Mouse (Mus musculus) MEL (cell line): ENCODE measurements around the gene Nfe2. TPM values are rescaled to one million over a fixed set of nuclear protein-coding genes. Genes with fewer than 3 reads are reported as not detected.

Source experiments
- DNase-seq: peaks from one replicate; pipeline ENCODE4 v3.0.0; 2011; ENCODE audit warnings: low read depth, low spot score
- H3K27ac ChIP-seq: 2 replicates; pipeline ENCODE4 v1.5.1; 2012; ENCODE audit warnings: low read depth, mild to moderate bottlenecking, control low read depth, low read length, moderate library complexity; ENCODE audit not compliant: control insufficient read depth
- H3K27me3 ChIP-seq, 2 experiments: fragments of 150-350 bp in 1 of 2; sonication (generic) in 1 of 2; 2 replicates each; pipeline ENCODE4 v1.6.1; 2012; ENCODE audit warnings: low read length in 2 of 2, mild to moderate bottlenecking in 2 of 2, improper control_type of control experiment in 1 of 2, moderate library complexity in 1 of 2; ENCODE audit not compliant: insufficient read depth in 2 of 2, control insufficient read depth in 1 of 2
- H3K36me3 ChIP-seq, 2 experiments: 2 replicates each; pipeline ENCODE4 v1.6.1; 2012 to 2014; ENCODE audit warnings: low read length in 2 of 2, improper control_type of control experiment in 1 of 2, inconsistent platforms in 1 of 2, mild to moderate bottlenecking in 1 of 2; ENCODE audit not compliant: insufficient read depth in 2 of 2, control insufficient read depth in 1 of 2
- H3K4me1 ChIP-seq, 2 experiments: fragments of 150-350 bp in 1 of 2; sonication (generic) in 1 of 2; 2 replicates each; pipeline ENCODE4 v1.6.1; 2012; ENCODE audit warnings: low read length in 2 of 2, improper control_type of control experiment in 1 of 2, mild to moderate bottlenecking in 1 of 2; ENCODE audit not compliant: insufficient read depth in 2 of 2, control insufficient read depth in 1 of 2
- H3K4me3 ChIP-seq, 2 experiments: fragments of 150-350 bp in 1 of 2; sonication (generic) in 1 of 2; 2 replicates each; pipeline ENCODE4 v1.5.1; 2012; ENCODE audit warnings: low read depth in 2 of 2, low read length in 2 of 2, mild to moderate bottlenecking in 2 of 2, moderate library complexity in 2 of 2, control low read depth in 1 of 2, improper control_type of control experiment in 1 of 2; ENCODE audit not compliant: control insufficient read depth in 1 of 2, insufficient read depth in 1 of 2
- H3K79me2 ChIP-seq: 2 replicates; pipeline ENCODE4 v1.6.1; 2012; ENCODE audit warnings: mild to moderate bottlenecking, low read length, moderate library complexity; ENCODE audit not compliant: control insufficient read depth, poor library complexity, insufficient read depth
- H3K9ac ChIP-seq: 2 replicates; pipeline ENCODE4 v1.6.1; 2012; ENCODE audit warnings: low read depth, mild to moderate bottlenecking, control low read depth, low read length, moderate library complexity; ENCODE audit not compliant: control insufficient read depth, poor library complexity, severe bottlenecking
- H3K9me3 ChIP-seq: fragments of 150-350 bp; sonication (generic); replicated peaks from 2 replicates; pipeline ENCODE4 v1.6.1; 2012; ENCODE audit warnings: mild to moderate bottlenecking, low read length, improper control_type of control experiment, moderate library complexity; ENCODE audit not compliant: insufficient read depth
- BHLHE40 ChIP-seq: IDR thresholded peaks from 2 replicates; pipeline ENCODE4 v1.6.1; 2012; ENCODE audit warnings: low read depth, mild to moderate bottlenecking, inconsistent platforms, low read length, improper control_type of control experiment, borderline replicate concordance
- CHD1 ChIP-seq: IDR thresholded peaks from 2 replicates; pipeline ENCODE4 v1.6.1; 2012; ENCODE audit warnings: low read depth, mild to moderate bottlenecking, inconsistent platforms, low read length, improper control_type of control experiment
- CHD2 ChIP-seq: IDR thresholded peaks from 2 replicates; pipeline ENCODE4 v1.6.1; 2011; ENCODE audit warnings: low read length, improper control_type of control experiment
- CTCF ChIP-seq, 3 experiments: IDR thresholded peaks in 2 of 3; conservative IDR thresholded peaks in 1 of 3; 2 replicates each; pipeline ENCODE4 v1.5.1; 2011 to 2012; ENCODE audit warnings: low read length in 3 of 3, low read depth in 2 of 3, mild to moderate bottlenecking in 2 of 3, improper control_type of control experiment in 1 of 3, inconsistent platforms in 1 of 3, mixed read lengths in 1 of 3, moderate library complexity in 1 of 3; ENCODE audit not compliant: control insufficient read depth in 1 of 3, insufficient read depth in 1 of 3, poor library complexity in 1 of 3, severe bottlenecking in 1 of 3
- E2F4 ChIP-seq: IDR thresholded peaks from 2 replicates; pipeline ENCODE4 v1.6.1; 2011; ENCODE audit warnings: low read depth, low read length, improper control_type of control experiment, borderline replicate concordance
- ELF1 ChIP-seq: IDR thresholded peaks from 2 replicates; pipeline ENCODE4 v1.6.1; 2014; ENCODE audit warnings: low read depth, mild to moderate bottlenecking, inconsistent platforms, low read length, improper control_type of control experiment, moderate library complexity
- EP300 ChIP-seq, 2 experiments: IDR thresholded peaks; 2 replicates each; pipeline ENCODE4 v1.6.1; 2011; ENCODE audit warnings: improper control_type of control experiment in 2 of 2, low read length in 2 of 2, low read depth in 1 of 2, mild to moderate bottlenecking in 1 of 2
- ETS1 ChIP-seq: IDR thresholded peaks from 2 replicates; pipeline ENCODE4 v1.6.1; 2012; ENCODE audit warnings: low read depth, mild to moderate bottlenecking, inconsistent platforms, low read length, improper control_type of control experiment, moderate library complexity
- GABPA ChIP-seq: IDR thresholded peaks from 2 replicates; pipeline ENCODE4 v1.6.1; 2012; ENCODE audit warnings: low read depth, mild to moderate bottlenecking, inconsistent platforms, low read length, improper control_type of control experiment, moderate library complexity
- GATA1 ChIP-seq: IDR thresholded peaks from 2 replicates; pipeline ENCODE4 v1.6.1; 2011; ENCODE audit warnings: low read depth, low read length, improper control_type of control experiment
- HCFC1 ChIP-seq: IDR thresholded peaks from 2 replicates; pipeline ENCODE4 v1.6.1; 2012; ENCODE audit warnings: low read depth, mild to moderate bottlenecking, inconsistent platforms, low read length, improper control_type of control experiment, moderate library complexity
- JUND ChIP-seq: IDR thresholded peaks from 2 replicates; pipeline ENCODE4 v1.6.1; 2011; ENCODE audit warnings: low read depth, mild to moderate bottlenecking, improper control_type of control experiment, low read length
- KAT2A ChIP-seq: conservative IDR thresholded peaks from 2 replicates; pipeline ENCODE4 v1.6.1; 2012; ENCODE audit warnings: low read depth, low read length, improper control_type of control experiment, inconsistent platforms
- MAFK ChIP-seq: IDR thresholded peaks from 2 replicates; pipeline ENCODE4 v1.6.1; 2011; ENCODE audit warnings: low read depth, mild to moderate bottlenecking, low read length, improper control_type of control experiment, borderline replicate concordance
- MAX ChIP-seq: IDR thresholded peaks from 2 replicates; pipeline ENCODE4 v1.6.1; 2011; ENCODE audit warnings: low read length, improper control_type of control experiment
- MAZ ChIP-seq: IDR thresholded peaks from 2 replicates; pipeline ENCODE4 v1.6.1; 2012; ENCODE audit warnings: low read depth, mild to moderate bottlenecking, inconsistent platforms, low read length, improper control_type of control experiment
- MEF2A ChIP-seq: IDR thresholded peaks from 2 replicates; pipeline ENCODE4 v1.6.1; 2014; ENCODE audit warnings: low read depth, mild to moderate bottlenecking, inconsistent platforms, low read length, improper control_type of control experiment; ENCODE audit not compliant: poor library complexity, insufficient replicate concordance, severe bottlenecking; ENCODE audit errors: extremely low read depth
- MXI1 ChIP-seq: IDR thresholded peaks from 2 replicates; pipeline ENCODE4 v1.6.1; 2011; ENCODE audit warnings: mild to moderate bottlenecking, low read depth, low read length, improper control_type of control experiment
- MYB ChIP-seq: IDR thresholded peaks from 2 replicates; pipeline ENCODE4 v1.6.1; 2011; ENCODE audit warnings: mild to moderate bottlenecking, low read depth, low read length, improper control_type of control experiment
- MYC ChIP-seq: IDR thresholded peaks from 2 replicates; pipeline ENCODE4 v1.6.1; 2011; ENCODE audit warnings: low read depth, mild to moderate bottlenecking, low read length, improper control_type of control experiment, moderate library complexity
- NELFE ChIP-seq: IDR thresholded peaks from 2 replicates; pipeline ENCODE4 v1.6.1; 2011; ENCODE audit warnings: low read depth, low read length, improper control_type of control experiment
- NRF1 ChIP-seq: IDR thresholded peaks from 2 replicates; pipeline ENCODE4 v1.6.1; 2014; ENCODE audit warnings: low read depth, mild to moderate bottlenecking, inconsistent platforms, low read length, improper control_type of control experiment, moderate library complexity; ENCODE audit not compliant: poor library complexity, insufficient read depth, severe bottlenecking
- POLR2A ChIP-seq, 2 experiments: IDR thresholded peaks; 2 replicates each; pipeline ENCODE4 v1.6.1; 2011 to 2012; ENCODE audit warnings: low read length in 2 of 2, mild to moderate bottlenecking in 2 of 2, control low read depth in 1 of 2, improper control_type of control experiment in 1 of 2, low read depth in 1 of 2, moderate library complexity in 1 of 2; ENCODE audit not compliant: control insufficient read depth in 1 of 2, insufficient read depth in 1 of 2, poor library complexity in 1 of 2
- POLR2AphosphoS2 ChIP-seq: IDR thresholded peaks from 2 replicates; pipeline ENCODE4 v1.6.1; 2011; ENCODE audit warnings: low read length, improper control_type of control experiment
- POLR2AphosphoS5 ChIP-seq: IDR thresholded peaks from 2 replicates; pipeline ENCODE4 v1.6.1; 2012; ENCODE audit warnings: low read depth, borderline replicate concordance, mild to moderate bottlenecking, inconsistent platforms, low read length, moderate library complexity, mixed read lengths
- RAD21 ChIP-seq: IDR thresholded peaks from 2 replicates; pipeline ENCODE4 v1.6.1; 2011; ENCODE audit warnings: mild to moderate bottlenecking, low read depth, low read length, improper control_type of control experiment
- RCOR1 ChIP-seq: IDR thresholded peaks from 2 replicates; pipeline ENCODE4 v1.6.1; 2012; ENCODE audit warnings: low read depth, mild to moderate bottlenecking, inconsistent platforms, low read length, improper control_type of control experiment
- SIN3A ChIP-seq: IDR thresholded peaks from 2 replicates; pipeline ENCODE4 v1.6.1; 2012; ENCODE audit warnings: low read length, improper control_type of control experiment, inconsistent platforms
- SMC3 ChIP-seq: IDR thresholded peaks from 2 replicates; pipeline ENCODE4 v1.6.1; 2011; ENCODE audit warnings: low read depth, low read length, improper control_type of control experiment
- TAL1 ChIP-seq: IDR thresholded peaks from 2 replicates; pipeline ENCODE4 v1.6.1; 2012; ENCODE audit warnings: mild to moderate bottlenecking, inconsistent platforms, low read length, moderate library complexity, mixed read lengths
- TBP ChIP-seq: IDR thresholded peaks from 2 replicates; pipeline ENCODE4 v1.8.0; 2011; ENCODE audit warnings: low read depth, low read length, improper control_type of control experiment
- TCF12 ChIP-seq: IDR thresholded peaks from 2 replicates; pipeline ENCODE4 v1.6.1; 2014; ENCODE audit warnings: low read depth, mild to moderate bottlenecking, inconsistent platforms, low read length, improper control_type of control experiment, moderate library complexity
- UBTF ChIP-seq: IDR thresholded peaks from 2 replicates; pipeline ENCODE4 v1.6.1; 2012; ENCODE audit warnings: low read depth, mild to moderate bottlenecking, inconsistent platforms, low read length, improper control_type of control experiment, moderate library complexity, borderline replicate concordance; ENCODE audit not compliant: insufficient read depth
- USF1 ChIP-seq: IDR thresholded peaks from 2 replicates; pipeline ENCODE4 v1.6.1; 2014; ENCODE audit warnings: low read depth, mild to moderate bottlenecking, inconsistent platforms, low read length, improper control_type of control experiment, moderate library complexity
- USF2 ChIP-seq, 2 experiments: IDR thresholded peaks; 2 replicates each; pipeline ENCODE4 v1.6.1; 2011 to 2012; ENCODE audit warnings: improper control_type of control experiment in 2 of 2, low read length in 2 of 2, borderline replicate concordance in 1 of 2, inconsistent platforms in 1 of 2, low read depth in 1 of 2, mild to moderate bottlenecking in 1 of 2; ENCODE audit not compliant: insufficient read depth in 1 of 2
- ZC3H11A ChIP-seq: IDR thresholded peaks from 2 replicates; pipeline ENCODE4 v1.6.1; 2012; ENCODE audit warnings: low read depth, mild to moderate bottlenecking, inconsistent platforms, low read length, improper control_type of control experiment
- ZKSCAN1 ChIP-seq: IDR thresholded peaks from 2 replicates; pipeline ENCODE4 v1.6.1; 2012; ENCODE audit warnings: low read depth, mild to moderate bottlenecking, inconsistent platforms, low read length, improper control_type of control experiment, moderate library complexity
- ZNF384 ChIP-seq: IDR thresholded peaks from 2 replicates; pipeline ENCODE4 v1.6.1; 2012; ENCODE audit warnings: low read depth, mild to moderate bottlenecking, inconsistent platforms, low read length, improper control_type of control experiment
- polyA plus RNA-seq, 2 experiments: library from polyadenylated mRNA; stranded (reverse) in 1 of 2; unstranded in 1 of 2; fragments of >175 nt in 1 of 2; fragments of >200 nt in 1 of 2; gene quantifications; 2 replicates each; pipeline versions ENCODE4 v1.2.1 to v1.2.4; 2012; ENCODE audit warnings: low replicate concordance in 2 of 2, low read depth in 1 of 2; ENCODE audit not compliant: insufficient read length in 2 of 2, insufficient read depth in 1 of 2, missing spikeins in 1 of 2
- total RNA-seq: library from RNA; depleted of rRNA; stranded (reverse); fragments of 300-350 nt; gene quantifications from 2 replicates; pipeline ENCODE4 v1.2.3, GENCODE M21; 2012

Nfe2 gene
- total and polyA plus RNA-seq, 3 experiments = 74.6 to 103 TPM; not detected in 1

DNA sequence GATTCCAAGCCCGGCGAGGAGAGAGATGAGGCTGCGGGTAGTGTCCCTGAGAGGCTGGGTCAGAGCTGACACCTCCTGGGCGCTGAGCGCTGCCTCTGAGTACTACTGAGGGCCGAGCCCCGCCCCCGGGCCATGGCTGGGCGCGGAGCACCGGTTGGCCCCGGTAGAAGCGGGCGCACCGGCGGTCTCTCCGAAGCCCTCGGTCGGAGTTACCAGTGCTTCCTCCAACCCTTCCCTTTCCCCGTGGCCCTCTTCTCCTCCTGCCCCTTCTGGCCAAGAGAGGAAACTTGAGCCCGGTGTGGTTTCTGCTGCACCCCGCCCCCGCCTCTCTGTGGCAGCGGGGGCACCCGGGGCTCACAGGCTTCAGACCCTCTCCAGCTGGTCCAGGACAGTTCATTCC is 3.0 kb downstream of the Nfe2 start:
- Histone ChIP-seq H3K36me3 (peaks cover 0 to 43% of the 10 kb centered on the region in 2 experiments; a peak in 3 of 4 replicates), H3K4me3 (peak overlapping the region; percentile 88 to 91), H3K27ac (peak overlapping the region; percentile 99), H3K4me1 (peaks cover 4 to 21% of the 10 kb centered on the region in 2 experiments), H3K9me3 (no peaks in the 10 kb centered on the region), H3K79me2 (peaks cover 58% of the 10 kb centered on the region), H3K9ac (peak overlapping the region; percentile 98), H3K27me3 (no peaks in the 10 kb centered on the region)
- peak; percentile 58 for DNase-seq
- no peak for TF ChIP-seq MEF2A
- no peak for TF ChIP-seq ZKSCAN1
- TF ChIP-seq TBP = no peak; the same call in 1 of the 2 replicates
- no peak for TF ChIP-seq ZC3H11A
- no peak for TF ChIP-seq TAL1
- TF ChIP-seq MXI1 = peak; percentile 33; the same call in 1 of the 2 replicates
- no peak for TF ChIP-seq CHD2
- peak; percentile 52 to 57; a peak in 2 of 4 replicates for TF ChIP-seq POLR2A (IDR thresholded peaks at IDR 0.05; ENCODE audit: control insufficient read depth in 1 of 2, insufficient read depth in 1 of 2, low read depth in 1 of 2, low read length in 2 of 2, poor library complexity in 1 of 2)
- TF ChIP-seq JUND = no peak
- TF ChIP-seq GABPA = no peak
- no peak for TF ChIP-seq GATA1
- no peak for TF ChIP-seq MYB
- peak; percentile 48 for TF ChIP-seq SIN3A
- TF ChIP-seq E2F4 = no peak
- TF ChIP-seq ZNF384 = no peak
- no peak for TF ChIP-seq CHD1
- TF ChIP-seq ETS1 = 0 out of 2 replicates have a peak, but pooled peaks have one; percentile 13
- peak; percentile 51 for TF ChIP-seq NELFE
- no peak for TF ChIP-seq CTCF (IDR thresholded peaks at IDR 0.05 in 2 of 3, conservative IDR thresholded peaks at IDR 0.05 in 1 of 3; ENCODE audit: control insufficient read depth in 1 of 3, insufficient read depth in 1 of 3, low read depth in 2 of 3, low read length in 3 of 3, poor library complexity in 1 of 3, severe bottlenecking in 1 of 3)
- no peak for TF ChIP-seq POLR2AphosphoS5
- TF ChIP-seq MYC = no peak
- no peak for TF ChIP-seq KAT2A
- TF ChIP-seq POLR2AphosphoS2 = no peak
- no peak for TF ChIP-seq BHLHE40
- no peak for TF ChIP-seq EP300 (IDR thresholded peaks at IDR 0.05; ENCODE audit: low read depth in 1 of 2, low read length in 2 of 2)
- no peak for TF ChIP-seq MAFK
- no peak for TF ChIP-seq HCFC1
- TF ChIP-seq ELF1 = no peak
- no peak for TF ChIP-seq NRF1
- TF ChIP-seq MAX = no peak
- TF ChIP-seq RCOR1 = no peak
- no peak for TF ChIP-seq RAD21
- TF ChIP-seq UBTF = peak; percentile 75; the same call in 1 of the 2 replicates
- no peak for TF ChIP-seq USF1
- TF ChIP-seq USF2 (IDR thresholded peaks at IDR 0.05; ENCODE audit: borderline replicate concordance in 1 of 2, insufficient read depth in 1 of 2, low read depth in 1 of 2, low read length in 2 of 2) = no peak
- no peak for TF ChIP-seq SMC3
- peak; percentile 73; the same call in 1 of the 2 replicates for TF ChIP-seq MAZ
- TF ChIP-seq TCF12 = no peak
